Mouse (Mus musculus) c-Kit-positive CD71-positive TER-119-positive erythroid progenitor cells, embryonic 14.5 days (primary cell): ENCODE results near the gene Rnf19b.

Experiments used
- DNase-seq: peaks from one replicate; pipeline ENCODE4 v3.0.0-alpha.2; 2013; ENCODE audit warnings: low spot score

The Rnf19b gene

DNA sequence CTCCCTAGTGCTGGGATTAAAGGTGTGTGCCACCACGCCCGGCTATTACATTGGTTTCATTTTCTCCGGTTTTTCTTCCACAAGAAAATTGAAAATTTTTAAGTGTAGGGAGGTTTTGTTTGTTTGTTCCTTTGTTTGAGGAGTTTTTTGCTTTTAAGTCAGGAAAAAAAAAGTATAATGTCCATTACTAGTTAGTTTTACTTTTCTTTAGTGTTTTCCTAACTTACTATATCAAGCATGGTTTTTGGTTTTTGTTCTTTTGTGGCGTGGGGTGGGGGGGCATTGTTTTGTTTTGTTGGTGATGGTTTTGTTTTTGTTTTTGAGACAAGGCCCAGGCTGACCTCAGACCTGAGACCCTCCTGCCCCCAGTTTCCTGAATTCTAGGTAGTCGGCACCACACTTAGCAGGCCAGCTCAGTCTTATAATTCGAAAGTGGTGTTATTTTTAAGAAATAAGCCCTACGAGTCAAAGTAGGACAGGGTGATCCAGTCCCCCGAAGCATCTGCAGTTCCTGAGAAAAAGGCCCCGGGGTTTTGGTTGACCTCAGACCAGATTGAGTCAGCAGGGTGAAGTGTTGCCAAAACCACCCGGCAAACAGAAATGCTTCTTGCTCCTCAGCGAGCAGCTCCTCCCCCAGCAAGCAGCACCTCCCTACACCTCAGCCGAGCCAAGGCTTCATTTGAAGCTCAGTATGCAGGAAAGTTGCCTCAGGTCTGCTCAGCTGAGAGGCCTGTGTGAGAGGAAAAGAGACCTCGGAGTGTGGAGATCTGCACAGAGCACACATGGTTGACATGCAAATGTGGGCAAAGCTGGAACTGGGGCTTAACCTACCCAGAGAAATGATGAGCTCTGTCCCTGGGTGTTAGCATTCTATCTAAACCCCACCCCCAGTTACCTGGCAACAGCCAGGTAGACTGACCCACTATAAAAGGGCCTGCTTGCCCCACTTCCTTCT, 23.1 kb upstream of the Rnf19b start:
- DNase-seq: no peak

DNA sequence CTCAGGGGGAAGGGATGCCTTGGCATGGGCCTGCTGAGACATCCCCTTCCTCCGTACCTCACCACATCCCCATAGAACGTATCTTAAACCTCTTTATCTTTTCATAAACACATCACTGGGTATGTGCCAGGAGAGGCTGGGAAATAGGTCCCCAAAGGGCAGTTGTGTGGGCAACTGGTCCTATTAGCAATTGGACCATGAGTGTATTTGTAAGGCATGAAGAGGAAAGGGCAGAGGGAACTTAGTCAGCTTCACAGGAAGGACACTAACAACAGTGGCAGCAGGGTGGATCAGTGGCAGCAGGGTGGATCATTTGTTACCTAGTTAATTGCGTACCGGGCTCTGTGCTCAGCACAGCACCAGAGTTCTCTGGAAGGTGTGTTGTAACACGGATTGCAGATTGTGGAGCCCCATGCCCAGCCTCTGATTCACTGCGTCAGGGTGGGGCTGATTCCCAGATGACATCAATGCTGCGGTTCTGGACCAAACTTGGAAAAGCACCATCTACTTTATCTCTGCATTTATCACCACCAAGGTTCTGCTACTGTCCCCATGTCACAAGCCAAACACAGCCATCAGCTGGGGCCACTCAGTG, 22.1 kb upstream of the Rnf19b start:
- no peak for DNase-seq

DNA sequence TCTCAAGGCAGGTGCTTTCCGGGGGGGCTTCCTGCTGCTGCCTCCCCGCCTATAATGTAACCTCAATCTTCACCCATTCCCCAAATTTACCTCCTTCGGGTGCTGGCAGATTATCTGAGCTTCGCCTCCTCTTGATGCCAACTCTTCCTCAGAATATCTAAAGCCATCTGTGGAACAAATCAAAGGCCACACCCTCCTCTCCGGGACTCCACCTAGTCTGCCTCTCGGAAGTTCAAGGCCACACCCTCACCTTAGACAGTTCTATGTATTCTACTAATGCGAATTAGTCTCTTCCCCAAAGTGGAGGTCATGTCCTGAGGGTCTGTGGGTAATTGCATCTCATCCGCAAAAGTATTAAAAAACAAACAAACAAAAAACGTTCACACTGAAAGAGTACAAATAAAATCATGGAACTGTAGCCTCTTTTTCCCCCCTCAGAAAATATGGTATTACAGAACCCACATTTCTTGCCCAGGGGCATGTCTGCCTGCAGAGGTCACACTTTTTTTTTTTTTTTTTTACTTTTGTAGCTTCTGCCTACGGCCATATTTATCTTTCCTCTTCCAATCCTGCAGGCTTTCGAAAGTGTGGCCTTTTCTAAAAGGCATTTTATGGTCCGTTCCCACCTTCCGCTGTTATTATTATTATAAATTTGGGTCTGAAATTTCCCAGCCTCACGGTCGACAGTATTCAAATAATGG, 10.2 kb upstream of the Rnf19b start:
- no peak for DNase-seq

DNA sequence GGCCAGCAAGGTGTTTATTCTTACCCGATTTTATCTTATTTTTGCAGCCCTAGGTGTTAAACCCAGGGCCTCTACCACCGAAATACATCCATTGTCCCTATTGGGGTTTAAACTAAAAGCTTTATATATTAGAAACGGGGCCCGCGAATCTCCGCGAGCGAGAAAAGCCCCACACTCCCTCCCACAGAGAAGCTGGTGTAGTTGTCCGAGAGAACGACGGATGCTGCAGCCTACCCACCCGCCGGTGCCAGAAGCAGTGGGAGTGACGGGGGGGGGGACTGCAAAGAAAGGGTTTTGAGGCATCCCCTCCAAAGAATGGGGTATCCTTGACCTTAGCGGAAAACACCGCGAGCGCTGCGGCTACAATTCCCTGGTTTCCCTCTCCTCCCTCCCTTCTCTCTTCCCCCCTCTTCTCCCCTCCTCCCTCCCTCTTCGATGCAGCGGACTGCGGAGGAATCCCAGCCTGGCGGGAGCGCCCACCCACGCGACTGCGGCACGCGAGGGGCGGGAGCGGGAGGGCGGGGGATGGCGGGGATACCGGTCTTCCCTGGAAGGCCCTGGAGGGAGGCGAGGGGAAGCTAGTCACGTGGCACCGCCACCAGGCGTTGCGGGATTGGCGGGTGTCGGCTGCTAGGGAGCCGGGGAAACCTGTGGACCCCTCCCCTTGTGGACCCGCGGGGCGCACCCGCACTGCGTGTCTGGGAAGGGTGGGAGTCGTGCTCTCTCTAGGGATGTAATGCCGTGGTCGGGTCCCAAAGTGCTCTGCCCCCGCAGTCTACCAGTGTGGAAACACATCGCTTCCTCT, 9.4 kb upstream of the Rnf19b start:
- no peak for DNase-seq

DNA sequence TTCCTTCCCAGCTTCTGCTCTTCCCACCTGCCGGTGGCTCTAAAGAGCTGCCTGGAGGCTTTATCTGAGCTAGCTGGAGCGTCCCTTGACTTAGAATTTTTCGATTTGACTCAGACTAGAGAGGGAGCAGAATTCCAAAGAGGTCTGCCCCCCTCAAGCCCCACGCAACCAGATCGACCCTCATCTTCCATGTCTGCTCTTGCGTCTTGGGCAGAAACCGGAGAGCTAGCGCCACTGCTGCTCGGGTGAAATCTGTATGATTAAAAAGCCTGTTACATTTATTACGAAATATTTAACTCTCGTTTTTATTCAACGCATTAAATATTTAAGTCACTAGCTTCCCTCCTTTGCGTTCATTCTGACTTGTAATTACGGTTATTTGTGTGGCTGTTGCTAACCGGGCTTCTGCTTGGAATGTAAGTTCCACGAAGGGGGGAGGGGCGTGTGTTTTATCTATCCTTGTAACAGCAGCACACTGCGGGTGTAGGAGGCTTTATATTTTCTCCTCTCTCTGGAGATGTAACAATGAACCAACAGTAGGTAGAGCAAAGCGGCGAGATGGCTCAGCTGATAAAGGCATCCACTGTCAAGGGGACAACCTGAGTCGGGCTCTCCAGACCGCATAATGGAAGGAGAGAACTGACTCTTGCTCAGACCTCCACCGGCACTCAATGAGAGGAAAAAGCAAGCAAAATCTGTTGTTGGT, 8.6 kb upstream of the Rnf19b start:
- DNase-seq: peak; percentile 81

GRCm38 (mm10) chr4:129050365-129050764, 7.7 kb upstream of the Rnf19b start:
- DNase-seq: no peak

- DNase-seq: peak; percentile 46
Observed at GRCm38 (mm10) chr4:129050901-129051417, 7.1 kb upstream of the Rnf19b start.

- peak; percentile 40 for DNase-seq
Observed at GRCm38 (mm10) chr4:129051461-129052183, 6.4 kb upstream of the Rnf19b start.

GRCm38 (mm10) chr4:129054757-129055156, 3.3 kb upstream of the Rnf19b start:
- no peak for DNase-seq

DNA sequence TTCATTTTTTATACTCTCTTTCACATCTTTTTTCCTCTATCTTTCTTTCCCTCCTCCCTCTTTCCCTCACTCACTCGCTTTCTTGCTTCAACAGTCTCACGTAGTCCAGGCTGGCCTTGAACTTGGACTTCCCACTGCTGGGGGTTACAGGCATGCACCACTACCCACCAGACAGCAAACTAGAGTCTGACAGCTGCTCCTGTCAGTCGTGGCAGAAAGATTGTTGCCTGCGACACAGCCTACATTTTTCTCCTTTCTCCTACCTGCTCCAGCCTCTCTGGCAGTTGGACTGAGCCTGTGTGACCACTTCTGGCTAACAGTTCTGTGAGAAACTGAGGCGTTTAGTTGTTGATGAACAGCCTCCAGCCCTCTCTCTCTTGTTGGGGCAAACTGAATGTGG, 2.5 kb upstream of the Rnf19b start:
- DNase-seq: no peak

GRCm38 (mm10) chr4:129057533-129058206, 401 bp upstream of the Rnf19b start:
- DNase-seq: peak; percentile 91

- DNase-seq: peak; percentile 51
Observed at GRCm38 (mm10) chr4:129059125-129059551, 1.1 kb downstream of the Rnf19b start.

GRCm38 (mm10) chr4:129059922-129060321, 1.9 kb downstream of the Rnf19b start:
- no peak for DNase-seq

GRCm38 (mm10) chr4:129061486-129061885, 3.4 kb downstream of the Rnf19b start:
- no peak for DNase-seq

DNA sequence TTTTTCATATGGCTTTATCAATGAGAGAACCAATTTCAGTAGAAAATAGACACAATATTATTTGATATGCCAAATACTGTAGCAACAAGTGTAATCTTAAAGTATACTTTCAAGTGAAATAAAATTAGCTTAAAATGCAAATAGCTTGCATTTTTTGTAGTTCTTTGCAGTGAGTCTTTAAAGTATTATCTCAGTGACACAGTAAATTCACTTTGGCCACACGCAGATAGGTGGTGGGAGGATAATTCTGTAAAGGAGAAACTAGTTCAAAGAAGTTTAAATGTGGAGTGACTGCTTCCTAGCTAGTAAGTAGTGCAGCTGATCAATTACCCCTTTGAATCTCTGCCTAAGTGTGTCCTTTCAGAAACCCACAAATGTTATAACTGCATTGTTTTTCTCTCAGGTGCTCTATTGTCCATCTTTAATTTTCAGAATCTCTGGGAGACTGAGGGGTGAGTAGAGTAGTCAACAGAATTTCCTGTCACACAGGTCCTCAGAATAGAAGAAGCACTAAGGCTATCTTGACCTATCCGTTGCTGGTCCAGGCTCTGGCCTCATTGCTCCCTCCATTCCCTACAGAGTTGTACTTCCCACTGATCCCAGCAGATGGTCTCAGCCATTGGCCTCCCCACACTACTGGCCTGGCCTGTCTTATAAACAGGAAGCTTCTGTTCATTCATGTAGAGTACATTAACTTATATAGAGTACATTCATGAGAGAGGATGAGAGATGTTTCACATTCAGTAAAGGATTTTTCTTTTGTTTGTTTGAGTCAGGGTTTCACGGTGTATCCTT, 4.4 kb downstream of the Rnf19b start:
- DNase-seq: no peak

- no peak for DNase-seq
Observed at GRCm38 (mm10) chr4:129065688-129066236, 7.7 kb downstream of the Rnf19b start.

- DNase-seq: no peak
Observed at GRCm38 (mm10) chr4:129067638-129068415, 9.8 kb downstream of the Rnf19b start.

DNA sequence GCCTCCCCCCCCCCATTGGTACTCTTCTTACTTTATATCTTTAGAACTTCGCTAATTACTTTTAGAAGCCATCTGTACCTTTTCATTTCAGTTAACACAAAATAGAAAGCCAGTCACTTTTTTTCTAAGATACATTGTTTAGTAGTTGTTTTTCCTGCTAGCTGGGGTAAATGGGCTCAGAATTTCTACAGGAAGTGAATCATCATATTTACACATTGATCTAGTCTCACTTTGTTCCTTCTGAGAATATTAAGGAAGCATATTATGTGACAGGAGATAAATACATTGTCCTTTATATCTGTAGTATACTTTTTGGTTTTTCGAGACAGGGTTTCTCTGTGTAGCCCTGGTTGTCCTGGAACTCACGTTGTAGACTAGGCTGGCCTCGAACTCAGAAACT, 10.8 kb downstream of the Rnf19b start:
- DNase-seq: no peak
